Mouse (Mus musculus): ENCODE data around the gene Cx3cl1.

Cx3cl1 gene

DNA sequence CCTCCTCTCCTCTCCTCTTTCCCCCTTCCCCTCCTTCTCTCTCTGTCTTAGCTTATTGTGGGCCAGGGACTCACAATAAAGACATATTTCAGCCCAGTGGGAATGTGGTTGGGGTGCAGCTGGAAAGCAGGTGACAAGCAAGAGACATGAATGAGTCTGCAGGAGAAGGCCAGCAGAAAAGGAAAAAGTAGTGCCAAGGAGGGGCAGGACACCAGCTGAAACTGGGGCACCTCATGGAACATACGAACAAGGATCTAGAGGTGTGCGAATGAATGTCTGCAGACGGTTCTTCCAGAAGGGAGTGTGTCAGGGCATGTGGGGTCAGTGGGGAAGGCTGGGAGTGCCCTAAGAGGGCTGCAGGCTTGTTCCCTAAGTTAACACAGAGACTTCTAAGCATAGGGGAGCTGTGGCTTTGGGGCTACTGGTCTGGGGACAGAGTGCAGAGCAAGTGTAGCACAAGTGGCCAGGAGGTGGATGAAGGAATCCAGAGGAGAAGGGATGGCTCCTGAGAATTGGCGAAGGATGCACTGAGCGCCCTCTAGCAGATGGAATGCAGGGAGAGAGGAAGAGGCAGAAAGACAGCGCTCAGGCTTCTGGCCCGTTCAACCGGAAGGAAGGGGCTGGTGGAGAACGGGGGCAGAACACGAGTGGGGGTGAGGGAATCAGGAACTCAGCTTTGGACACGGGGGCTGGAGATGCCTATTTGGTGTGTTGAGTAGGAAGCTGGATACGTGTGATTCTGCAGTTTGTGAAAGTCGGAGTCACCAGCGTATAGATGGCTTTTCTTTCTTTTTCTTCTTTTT lies 29.7 kb downstream of the Cx3cl1 start:
- peak; percentile 67 for DNase-seq (ENCODE audit: low spot score)

DNA sequence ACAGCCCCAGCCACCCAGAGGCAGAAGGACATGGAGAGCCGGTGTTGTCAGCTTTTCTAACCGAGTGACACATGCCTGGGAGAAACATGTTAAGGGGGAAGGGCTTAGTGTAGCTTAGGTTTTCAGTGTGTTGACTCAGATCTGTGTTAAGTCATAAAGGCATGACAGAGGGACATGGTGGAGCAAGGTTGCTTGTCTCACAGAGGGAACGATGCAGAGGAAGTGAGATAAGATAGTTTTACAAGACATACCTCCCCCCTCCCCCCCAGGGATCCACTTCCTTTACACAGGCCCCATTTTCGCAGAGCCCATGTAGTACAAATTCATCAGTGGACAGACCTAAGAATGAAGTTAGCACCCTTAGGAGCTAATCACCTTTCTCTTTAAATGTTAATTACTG lies 30.6 kb downstream of the Cx3cl1 start:
- no peak for DNase-seq (ENCODE audit: low spot score)

- DNase-seq (ENCODE audit: low spot score): no peak
Observed at GRCm38 (mm10) chr8:94803551-94803950, 31.7 kb downstream of the Cx3cl1 start.

GRCm38 (mm10) chr8:94804546-94805340 lies 32.9 kb downstream of the Cx3cl1 start:
- no peak for DNase-seq (ENCODE audit: low spot score)

- DNase-seq (ENCODE audit: low spot score): no peak
Observed at GRCm38 (mm10) chr8:94805811-94806210, 34.0 kb downstream of the Cx3cl1 start.

DNA sequence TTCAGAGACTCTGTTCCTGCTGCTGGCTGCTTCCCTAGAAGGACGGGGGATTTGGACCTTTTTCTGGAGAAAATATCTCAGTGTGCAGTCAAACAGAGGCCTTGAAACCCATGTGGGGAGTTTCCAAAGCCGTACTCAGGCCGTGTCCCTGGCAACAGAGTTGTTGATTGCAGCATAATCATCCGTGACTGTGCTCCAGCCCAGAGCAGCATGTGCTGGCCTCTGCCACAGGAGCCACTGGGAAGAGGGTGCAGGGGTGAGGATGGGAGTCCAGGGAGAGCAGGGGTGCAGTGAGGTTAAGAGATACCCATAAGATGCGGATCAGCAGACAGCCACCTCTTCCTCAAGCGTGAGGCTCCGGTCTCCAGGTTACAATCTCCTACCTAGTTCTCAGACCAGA lies 35.7 kb downstream of the Cx3cl1 start:
- peak; percentile 57 for DNase-seq (ENCODE audit: low spot score)

GRCm38 (mm10) chr8:94808372-94808771 lies 36.6 kb downstream of the Cx3cl1 start:
- DNase-seq (ENCODE audit: low spot score): no peak

- no peak for DNase-seq (ENCODE audit: low spot score)
Observed at GRCm38 (mm10) chr8:94810153-94810552, 38.3 kb downstream of the Cx3cl1 start, which contains the start of gene Ccl17. TSS of gene Ccl17 (plus strand) at chr8:94810453.

DNA sequence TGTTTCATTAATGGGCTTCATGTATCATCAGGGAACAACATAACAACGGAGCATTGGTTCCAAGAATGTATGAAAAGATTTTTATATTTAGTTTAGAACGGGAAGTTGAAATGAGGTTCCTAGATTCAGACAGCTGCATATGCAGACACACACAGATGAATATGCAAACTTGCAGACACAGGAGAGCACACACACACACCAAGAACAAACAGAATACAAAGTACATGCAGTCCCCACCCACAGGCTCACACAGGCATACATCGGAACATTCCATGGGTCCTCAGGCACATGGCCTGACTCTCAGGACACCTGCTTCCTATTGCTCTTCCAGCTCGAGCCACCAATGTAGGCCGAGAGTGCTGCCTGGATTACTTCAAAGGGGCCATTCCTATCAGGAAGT lies 39.0 kb downstream of the Cx3cl1 start:
- no peak for DNase-seq (ENCODE audit: low spot score)

DNA sequence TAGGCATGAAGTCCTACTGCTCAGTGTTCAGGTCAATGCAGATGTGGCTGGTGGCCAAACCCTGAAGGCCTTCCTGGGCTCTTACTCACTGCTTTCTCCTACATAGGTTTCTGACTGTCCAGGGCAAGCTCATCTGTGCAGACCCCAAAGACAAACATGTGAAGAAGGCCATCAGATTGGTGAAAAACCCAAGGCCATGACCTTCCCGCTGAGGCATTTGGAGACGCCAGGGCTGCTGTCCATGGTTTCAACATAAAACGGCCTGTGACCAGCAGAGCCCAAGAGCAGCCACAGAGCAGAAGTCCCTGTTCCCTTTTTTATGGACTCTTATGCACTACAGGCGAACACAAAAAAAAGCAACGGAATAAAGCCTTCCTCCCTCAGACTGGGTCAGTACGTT lies 39.8 kb downstream of the Cx3cl1 start:
- peak; percentile 62 for DNase-seq (ENCODE audit: low spot score)

DNA sequence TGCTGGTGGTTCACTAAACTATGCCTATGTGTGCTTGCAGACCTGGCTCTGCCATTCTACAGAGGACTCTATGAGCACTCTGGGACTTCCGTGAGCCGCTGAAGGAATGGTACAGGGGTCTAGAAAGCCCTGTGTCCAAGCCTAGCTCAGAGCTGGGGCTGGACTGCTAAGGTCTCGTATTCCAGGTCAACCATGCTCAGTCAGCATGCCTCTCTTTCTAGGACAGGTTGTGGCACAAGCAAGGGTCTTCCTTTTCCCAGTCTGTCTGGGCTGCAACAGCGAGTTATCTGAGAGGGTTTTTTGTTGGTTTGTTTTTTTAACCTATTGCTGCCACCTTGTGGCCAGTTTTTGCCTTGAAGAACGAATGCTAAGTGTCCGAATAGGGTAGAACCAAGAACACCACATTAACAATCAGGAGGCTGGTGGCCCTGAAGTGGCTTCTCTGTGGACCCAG lies 40.9 kb downstream of the Cx3cl1 start:
- peak; percentile 90 for DNase-seq (ENCODE audit: low spot score)

DNA sequence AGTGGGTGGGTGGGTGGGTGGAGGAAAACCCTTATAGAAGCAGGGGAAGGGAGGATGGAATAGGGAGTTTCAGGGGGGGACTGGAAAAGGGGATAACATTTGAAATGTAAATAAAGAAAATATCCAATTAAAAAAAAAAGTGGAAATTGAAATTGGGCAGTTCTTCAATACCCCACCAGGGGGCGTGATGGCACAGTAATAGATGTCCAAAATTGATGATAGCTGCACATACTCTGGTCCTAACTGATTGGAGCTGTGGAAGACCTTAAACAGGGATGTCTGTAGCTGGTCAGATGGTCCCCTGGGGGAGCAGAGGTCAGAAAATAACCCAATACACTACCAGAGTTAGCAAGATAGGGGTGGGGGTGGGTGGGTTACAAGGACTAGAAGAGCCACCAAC lies 42.7 kb downstream of the Cx3cl1 start:
- peak; percentile 64 for DNase-seq (ENCODE audit: low spot score)

DNA sequence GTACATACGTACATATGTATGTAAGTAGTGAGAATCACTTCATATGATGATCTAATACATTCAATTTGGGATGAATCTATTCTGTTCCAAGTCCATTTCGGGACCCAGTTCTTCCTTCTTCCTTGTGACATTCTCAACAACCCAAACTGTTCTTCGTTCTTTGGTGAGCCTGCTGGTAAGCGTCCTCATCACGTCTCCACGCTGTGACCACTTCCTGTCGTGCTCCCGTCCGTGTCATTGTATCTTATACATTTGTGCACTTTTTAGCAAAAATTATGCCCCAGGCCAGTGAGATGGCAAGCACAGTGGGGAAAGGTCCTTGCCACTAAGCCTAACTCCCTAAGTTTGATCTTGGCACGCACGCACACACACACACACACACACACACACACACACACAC lies 46.1 kb downstream of the Cx3cl1 start:
- no peak for DNase-seq (ENCODE audit: low spot score)

GRCm38 (mm10) chr8:94819671-94820179 lies 47.9 kb downstream of the Cx3cl1 start:
- no peak for DNase-seq (ENCODE audit: low spot score)

- DNase-seq (ENCODE audit: low spot score): no peak
Observed at GRCm38 (mm10) chr8:94820553-94820952, 48.7 kb downstream of the Cx3cl1 start.

- no peak for DNase-seq (ENCODE audit: low spot score)
Observed at GRCm38 (mm10) chr8:94821381-94821780, 49.6 kb downstream of the Cx3cl1 start.

DNA sequence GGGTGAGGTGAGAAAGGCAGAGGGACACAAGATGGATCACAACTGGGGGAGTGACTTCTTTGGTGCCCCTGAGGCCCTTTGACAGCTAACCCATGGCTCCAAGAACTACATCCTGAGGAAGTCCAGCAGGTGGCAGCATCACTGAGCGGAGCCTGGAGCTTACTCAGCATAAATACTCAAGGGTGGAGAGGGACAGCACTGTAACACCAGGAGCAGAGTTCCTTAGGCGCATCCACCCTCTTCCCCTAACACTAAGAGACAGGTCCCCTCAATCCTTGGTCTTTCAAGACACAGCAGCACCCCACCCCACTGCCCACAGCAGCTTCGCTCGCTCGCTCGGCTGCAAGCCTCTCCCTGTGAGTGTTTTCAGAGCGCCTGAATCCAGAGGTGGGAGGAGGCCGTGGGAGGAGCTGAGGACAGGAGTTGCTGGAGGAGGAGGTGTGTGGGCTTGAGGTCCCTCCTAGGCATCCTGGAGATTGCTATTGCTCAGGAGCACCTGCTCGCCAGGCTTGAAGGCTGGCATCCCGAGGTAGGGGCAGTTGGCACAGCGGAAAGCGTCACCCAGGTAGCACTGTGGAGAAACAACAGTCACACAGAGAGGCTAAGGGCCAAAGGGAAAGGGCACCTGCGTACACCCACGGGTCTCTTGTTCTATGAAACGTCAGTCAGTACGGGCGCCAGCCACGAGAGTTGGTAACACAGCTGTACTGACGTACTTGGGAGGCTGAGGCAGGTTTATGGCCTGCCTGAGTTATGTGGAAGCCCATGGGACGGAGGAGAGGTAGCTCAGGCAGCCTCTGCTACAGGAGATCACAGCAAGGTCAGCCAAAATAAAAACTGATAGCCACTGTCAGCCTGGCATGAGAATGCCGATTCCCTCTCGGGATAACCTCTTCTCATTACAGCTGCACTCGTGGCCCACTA lies 51.1 kb downstream of the Cx3cl1 start:
- DNase-seq (ENCODE audit: low spot score): peak; percentile 84

DNA sequence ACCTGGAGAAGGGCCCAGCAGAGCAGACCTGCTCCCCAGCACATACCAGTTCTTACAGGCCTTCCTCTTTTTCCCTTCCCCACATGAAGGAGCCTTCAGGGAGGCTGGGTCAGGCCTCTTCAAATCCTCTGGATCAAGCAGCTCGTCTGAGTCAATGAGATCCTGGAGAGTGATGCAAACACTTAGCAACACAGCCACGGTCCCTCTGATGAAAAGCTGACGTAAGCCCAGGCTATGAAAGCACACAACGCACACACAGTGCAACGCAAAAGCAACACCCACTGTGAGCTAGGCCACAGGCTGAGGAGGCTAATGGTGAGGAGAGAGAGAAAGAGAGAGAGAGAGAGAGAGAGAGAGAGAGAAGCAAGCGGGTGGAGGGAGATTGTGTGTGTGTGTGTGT lies 53.4 kb downstream of the Cx3cl1 start:
- DNase-seq (ENCODE audit: low spot score): no peak

GRCm38 (mm10) chr8:94826210-94826609 lies 54.4 kb downstream of the Cx3cl1 start:
- DNase-seq (ENCODE audit: low spot score): no peak

- DNase-seq (ENCODE audit: low spot score): no peak
Observed at GRCm38 (mm10) chr8:94828284-94828683, 56.5 kb downstream of the Cx3cl1 start.

All from testis, postnatal 10 days (tissue).